Mouse (Mus musculus): ENCODE measurements around the gene Syn3.

- no peak for TF ChIP-seq CTCF (IDR thresholded peaks at IDR 0.05; ENCODE audit: extremely low read depth, insufficient read length, insufficient replicate concordance, low read depth, low read length)
- TF ChIP-seq POLR2A (IDR thresholded peaks at IDR 0.05; ENCODE audit: low read depth, low read length), result no peak
Observed at GRCm38 (mm10) chr10:86134848-86135247, 363.8 kb downstream of the Syn3 start.

All from small intestine, adult 2 months (tissue).